Mouse (Mus musculus) inflammation-experienced regulatory T-cells, adult 6 months (primary cell): Measurements from ENCODE around the gene Sox5. TPM values are rescaled to one million over a fixed set of nuclear protein-coding genes. Genes with fewer than 3 reads are reported as not detected.

Experiments used
- ATAC-seq: one replicate; pipeline ENCODE4 v1.8.0; 2017
- polyA plus RNA-seq, 3 experiments: library from polyadenylated mRNA; unstranded; fragments of 100-300 nt; shearing (Covaris generic); gene quantifications; one replicate each; pipeline ENCODE4 v1.2.1; 2017

Sox5 gene
- polyA plus RNA-seq, 3 experiments from 2014 or later, result 0.27 TPM; not detected in 2

DNA sequence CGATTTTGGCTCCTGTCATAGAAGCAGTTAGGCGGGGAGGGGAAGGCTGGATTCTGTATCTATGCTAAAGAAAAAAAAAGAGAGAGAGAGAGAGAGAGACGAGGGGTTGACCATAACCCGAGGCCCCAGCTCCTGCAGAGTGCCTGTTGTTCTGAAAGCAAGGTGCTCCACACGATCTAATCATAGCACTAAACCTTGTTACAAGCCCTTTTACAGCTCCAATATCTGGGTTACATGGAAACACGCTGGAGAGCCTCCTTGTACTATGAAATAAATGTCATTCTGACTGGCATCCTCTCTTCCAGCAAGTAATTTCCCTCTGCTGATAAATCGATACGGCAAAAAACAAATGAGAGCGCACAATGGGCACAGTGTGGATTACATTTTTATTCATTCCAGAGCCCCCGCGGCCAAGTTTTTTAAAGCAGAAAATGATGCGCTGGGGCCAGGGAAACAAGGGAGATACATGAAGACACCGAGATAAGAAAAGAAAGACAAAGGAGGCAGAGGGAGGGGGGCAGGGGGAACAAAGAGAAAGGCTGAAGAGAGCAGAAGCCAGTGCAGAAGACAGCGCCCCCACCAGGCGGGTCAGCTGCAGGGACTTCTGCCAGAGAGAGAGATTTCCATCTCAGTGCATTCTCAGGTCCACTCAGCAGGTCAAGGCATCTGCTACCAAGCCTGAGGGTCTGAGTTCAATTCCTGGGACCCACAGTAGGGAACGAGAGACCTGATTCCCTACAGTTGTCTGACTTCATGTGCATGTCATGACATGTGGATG, 304.3 kb downstream of the Sox5 start:
- no peak for ATAC-seq

- no peak for ATAC-seq
Measured at GRCm38 (mm10) chr6:144473437-144473836, 308.3 kb downstream of the Sox5 start.

GRCm38 (mm10) chr6:144472089-144472900, 309.5 kb downstream of the Sox5 start:
- no peak for ATAC-seq

GRCm38 (mm10) chr6:144466711-144467110, 315.1 kb downstream of the Sox5 start:
- no peak for ATAC-seq

GRCm38 (mm10) chr6:144463691-144464090, 318.1 kb downstream of the Sox5 start:
- no peak for ATAC-seq

- no peak for ATAC-seq
Measured at GRCm38 (mm10) chr6:144463274-144463673, 318.5 kb downstream of the Sox5 start.

DNA sequence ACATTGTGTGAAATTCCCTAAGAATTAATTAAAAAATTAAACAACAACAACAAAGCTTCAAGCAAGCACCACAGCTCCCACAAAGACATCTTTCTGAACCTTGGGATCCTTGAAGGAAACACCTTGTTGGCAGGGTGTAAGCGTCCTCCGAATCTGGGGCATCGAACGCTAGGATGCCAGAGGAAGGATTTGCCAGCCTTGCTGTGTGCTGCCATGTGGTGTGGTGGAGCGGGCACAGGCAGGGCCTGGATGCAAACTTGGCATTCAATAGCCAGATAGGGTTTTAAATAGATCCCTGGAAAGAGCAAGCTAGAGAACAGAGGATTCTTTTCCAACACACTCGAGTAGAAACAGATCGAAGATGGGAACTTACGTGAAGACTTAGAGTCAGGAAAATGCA, 322.3 kb downstream of the Sox5 start:
- ATAC-seq, result no peak

DNA sequence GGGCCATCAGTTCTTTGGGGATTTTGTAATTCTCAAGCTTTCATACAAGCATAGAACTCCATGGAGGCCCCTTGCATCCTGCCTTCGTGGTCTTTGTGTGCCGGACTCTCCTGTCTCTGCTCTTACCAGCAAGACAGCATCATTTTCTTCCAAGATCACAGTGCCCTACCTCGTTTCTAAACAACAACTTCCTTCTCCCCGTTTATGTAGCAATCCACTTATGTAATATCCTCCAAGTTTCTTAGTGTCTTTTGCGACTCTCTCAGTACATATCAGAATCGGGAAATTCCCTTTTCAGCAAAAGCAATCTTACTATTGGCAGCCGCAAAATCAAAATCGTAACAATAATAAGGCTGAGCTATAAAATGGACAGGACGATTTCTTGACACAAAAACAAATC, 324.3 kb downstream of the Sox5 start:
- ATAC-seq, result no peak

DNA sequence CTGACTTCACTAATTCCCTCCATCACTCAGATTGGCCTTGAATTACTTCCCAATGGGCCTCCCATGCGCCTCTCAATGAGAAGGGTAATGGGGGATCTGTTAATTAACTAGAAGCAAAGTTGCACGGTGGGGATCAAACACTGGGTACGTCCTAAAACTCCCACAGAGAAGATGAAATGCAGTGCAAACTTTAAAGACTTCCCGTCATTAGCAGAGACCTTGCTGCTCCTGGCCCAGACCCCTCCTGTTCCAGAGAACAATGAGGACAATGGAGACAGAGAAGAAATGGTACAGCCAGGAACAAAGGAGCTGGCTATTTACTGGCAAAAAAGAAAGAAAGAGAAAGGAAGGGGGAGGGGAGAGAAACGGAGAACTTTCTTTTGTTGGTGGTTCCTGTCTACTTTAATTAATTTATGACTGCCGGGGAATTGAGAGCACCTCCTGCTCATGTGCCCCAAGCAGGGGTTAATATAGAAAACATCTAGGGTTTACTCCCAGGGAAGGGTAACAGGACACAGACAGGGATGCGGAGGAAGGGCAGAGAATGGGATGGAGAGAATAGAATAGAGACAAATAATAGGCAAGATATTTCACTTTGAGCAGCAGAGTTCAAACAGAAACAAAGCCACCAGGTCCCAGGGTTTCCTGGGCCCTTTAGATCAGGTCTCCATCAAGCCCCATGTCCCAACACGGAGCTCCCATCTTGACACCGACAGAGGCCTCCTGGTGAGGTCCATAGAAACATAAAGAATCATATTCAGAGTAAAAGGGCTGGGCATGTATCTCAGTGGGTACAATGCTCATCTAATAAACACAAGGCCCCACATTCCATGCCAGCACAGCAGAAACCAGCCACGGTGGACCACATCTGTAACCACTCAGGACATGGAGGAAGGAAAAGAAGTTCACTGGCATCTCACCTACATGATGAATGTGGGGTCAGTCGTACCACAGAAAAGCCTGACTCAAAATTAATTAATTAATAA, 327.2 kb downstream of the Sox5 start:
- no peak for ATAC-seq

DNA sequence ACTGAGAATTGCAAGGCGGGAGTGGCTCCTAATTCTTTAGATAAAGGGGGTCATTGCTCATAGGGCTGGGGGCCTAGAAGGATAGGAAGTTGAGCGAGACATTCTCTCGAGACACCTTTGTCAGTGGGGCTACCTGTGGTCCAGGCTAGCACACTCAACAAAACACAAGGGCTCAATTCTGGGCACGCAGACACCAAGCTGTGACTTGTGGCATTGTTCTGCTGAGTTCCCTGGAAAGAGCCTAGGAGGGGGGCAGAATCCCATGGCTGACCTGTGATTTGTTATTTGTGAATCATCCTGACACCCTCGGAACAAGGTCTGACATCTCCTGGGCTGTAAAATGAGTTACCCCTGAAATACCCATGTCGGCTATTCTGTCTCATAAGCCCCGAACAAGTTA, 328.2 kb downstream of the Sox5 start:
- ATAC-seq, result no peak

DNA sequence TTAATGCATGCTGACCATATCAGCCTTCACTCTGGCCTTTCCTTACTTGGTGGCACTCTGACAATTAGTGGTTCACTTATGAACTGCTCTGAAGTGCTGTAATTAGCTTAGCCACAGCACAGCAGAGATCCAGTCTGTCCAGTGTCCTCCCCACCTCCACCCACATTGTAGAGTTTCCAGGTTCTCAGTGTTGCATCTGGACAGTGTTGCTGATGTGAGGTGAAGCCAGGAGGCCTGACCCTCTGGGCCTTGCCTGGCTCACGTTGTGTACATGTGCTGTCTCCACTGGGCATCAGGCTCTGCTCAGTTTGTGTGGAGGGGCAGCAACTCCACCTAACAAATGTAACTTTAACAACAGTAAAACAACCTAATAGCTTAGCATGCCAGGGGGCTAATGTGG, 328.6 kb downstream of the Sox5 start:
- no peak for ATAC-seq

DNA sequence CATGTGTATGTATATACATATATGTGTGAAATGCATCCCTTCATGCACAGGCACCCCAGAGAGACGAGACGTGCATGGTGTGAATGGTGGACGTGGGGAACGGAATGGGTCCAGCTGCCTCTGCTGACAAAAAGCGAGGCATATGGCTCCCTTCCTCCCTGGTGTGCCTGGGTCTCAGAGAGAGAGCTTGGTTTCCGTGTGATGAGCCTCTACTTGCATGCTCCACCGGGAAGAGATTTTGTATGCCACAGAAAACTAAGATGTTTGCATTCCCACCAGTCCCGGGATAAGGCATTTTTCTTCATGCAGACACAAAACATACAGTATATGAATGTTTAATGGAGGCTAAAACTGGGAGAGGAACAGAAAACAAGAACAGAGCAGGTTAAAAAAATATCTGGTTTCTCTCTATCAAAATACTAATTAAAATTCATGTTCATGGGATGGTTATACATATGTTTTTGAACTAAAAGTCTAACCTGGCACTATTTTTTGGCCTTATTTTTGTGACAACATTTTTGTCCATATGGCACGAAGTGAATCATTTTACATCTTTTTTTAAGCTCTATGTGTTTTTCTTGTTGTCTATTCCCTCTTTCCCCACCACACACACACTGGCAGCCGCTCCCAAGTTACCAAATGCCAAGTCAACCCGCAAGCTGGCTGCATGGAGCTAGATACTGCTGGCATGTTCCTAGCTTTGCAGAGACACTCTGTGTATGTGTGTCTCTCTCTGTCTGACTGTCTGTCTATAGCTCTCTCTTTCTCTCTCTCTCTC, 329.4 kb downstream of the Sox5 start:
- ATAC-seq, result no peak

DNA sequence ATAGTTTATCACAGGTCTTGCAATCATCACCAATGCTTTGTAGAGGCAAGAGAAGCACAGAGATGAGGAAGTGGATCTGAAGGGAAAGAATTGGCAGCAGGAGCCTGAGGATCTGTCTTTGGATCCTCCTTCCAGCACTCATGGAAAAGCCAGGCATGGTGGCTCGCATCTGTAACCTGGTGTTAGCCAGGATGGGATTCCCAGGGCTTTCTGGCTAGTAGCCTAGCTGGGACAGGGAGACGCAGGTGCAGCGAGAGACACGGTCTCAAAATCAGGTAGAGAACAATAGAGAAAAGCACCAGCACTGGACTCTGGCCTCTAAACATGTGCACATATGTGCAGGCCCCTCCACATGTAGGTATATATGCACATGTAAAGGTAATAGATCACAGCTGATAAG, 330.1 kb downstream of the Sox5 start:
- ATAC-seq, result no peak

- no peak for ATAC-seq
Measured at GRCm38 (mm10) chr6:144445761-144446373, 335.9 kb downstream of the Sox5 start.

DNA sequence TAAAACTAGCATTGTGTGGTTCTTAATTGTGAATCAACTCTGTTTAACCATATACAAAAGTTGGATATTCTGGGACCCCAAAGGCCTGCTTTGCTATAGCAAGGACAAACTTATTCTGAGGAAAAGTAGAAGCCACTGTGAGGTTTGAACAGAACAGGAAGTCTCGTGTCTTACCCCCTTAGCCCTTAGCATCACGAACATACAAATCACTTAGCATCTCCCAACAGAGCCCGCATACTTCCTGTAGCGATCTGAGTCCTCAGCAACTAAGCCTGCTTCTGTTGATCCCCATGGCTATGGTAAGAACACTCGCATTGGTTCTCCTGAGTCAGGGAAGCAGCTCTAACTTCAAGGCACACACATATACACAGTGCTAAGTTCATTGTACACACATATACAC, 337.4 kb downstream of the Sox5 start:
- no peak for ATAC-seq

DNA sequence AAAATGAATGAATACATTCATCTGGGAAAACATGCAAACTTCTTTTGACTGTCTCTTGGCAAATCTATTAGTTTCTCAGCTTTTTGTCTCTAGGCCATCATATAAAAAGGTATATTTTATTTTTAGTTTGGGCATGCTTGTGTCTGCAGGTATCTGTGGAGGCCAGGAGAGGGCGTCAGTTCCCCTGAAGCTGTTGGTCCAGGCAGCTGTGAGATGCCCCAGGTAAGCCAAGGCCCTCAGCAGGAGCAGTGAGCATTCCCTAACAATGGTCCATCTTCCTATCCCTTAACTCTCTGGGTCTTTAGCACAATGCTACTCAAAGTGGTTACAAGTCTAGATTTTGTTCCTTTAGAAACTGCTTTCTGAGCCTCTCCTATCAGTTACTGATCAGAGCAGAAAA, 338.1 kb downstream of the Sox5 start:
- ATAC-seq, result no peak

DNA sequence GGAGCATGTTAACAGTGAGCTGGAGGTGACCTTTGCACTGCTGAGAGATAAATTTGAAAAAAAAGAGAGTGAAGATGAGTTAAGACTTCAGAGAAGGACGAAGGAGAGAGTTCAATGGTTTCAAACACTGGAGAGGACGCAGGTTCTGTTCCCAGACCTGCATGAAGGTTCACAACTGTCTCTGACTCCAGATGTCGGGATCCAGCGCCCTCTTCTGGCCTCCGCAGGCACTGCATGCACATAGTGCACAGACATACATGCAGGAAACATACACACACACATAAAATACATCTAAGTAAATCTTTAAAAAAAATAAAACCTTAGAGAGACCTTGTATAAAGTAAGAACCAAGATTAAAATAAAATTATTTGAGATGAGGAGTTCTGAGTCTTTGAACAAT, 352.5 kb downstream of the Sox5 start:
- no peak for ATAC-seq

DNA sequence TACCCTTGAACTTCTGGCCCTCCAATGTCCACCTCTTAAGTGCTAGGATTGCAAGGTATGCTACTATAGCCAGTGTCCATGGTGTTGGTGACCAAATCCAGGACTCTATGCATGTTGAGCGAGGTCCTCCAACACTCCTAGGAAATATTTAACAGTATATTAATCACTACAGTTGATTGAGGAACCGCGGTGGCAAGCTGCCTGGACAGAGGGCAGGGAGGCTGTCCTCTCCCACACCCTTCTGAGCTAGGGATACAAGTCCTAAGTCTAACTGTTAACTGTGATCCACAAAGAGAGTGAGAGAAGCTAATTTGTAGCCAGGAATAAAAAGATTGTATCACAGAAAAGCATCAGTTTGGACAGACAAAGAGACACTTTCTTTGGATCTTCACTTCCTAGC, 373.7 kb downstream of the Sox5 start:
- ATAC-seq, result no peak

DNA sequence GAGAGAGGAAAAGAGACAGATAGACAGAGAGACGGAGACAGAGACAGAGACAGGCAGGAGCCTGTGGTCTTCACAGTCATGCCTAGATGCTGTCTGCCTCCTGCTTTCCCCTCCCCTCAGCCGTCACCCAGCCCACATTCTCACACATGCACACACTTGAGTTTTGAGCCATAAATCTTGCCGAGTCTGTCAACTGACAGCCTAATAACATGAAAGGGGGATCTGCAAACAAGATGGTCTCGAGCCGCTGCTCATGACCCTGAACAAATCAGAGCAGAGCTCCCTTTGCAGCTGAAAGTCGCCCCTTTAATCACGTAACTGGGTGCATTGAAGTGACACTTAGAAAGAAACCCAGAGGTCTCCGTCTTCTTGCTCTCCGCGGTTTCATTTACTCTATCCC, 383.7 kb downstream of the Sox5 start:
- no peak for ATAC-seq

DNA sequence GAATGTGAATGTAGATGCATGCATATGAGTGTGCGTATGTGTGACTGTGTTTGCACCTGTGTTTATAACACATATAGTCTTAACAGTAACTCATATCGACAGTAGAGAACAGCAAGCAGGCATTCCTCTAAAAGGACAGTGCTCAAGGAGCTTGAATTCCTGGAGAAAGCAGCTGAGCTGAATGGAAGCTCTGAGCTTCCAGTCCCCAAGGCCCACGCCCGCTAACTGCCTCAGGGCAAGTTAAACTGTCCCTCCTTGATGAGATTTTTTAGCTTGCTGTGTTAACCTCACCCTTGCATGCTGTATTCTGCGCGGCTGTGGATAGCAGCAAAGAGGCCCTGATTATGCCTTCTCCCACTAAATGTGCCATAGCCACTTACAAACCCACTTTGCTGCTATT, 388.6 kb downstream of the Sox5 start:
- ATAC-seq, result no peak

- ATAC-seq, result no peak
Measured at GRCm38 (mm10) chr6:144389333-144390054, 392.3 kb downstream of the Sox5 start.
